Mouse (Mus musculus) heart, embryonic 10.5 days (tissue): Measurements from ENCODE around the gene Ffar1. TPM values are rescaled to one million over a fixed set of nuclear protein-coding genes. Genes with fewer than 3 reads are reported as not detected.

Experiments used
- DNase-seq: peaks from one replicate; pipeline ENCODE4 v3.0.0-alpha.2; 2017; ENCODE audit warnings: low spot score
- H3K27ac ChIP-seq: fragments of 300-500 bp; sonication (generic); 2 replicates; pipeline ENCODE4 v1.5.1; 2016; ENCODE audit warnings: mild to moderate bottlenecking
- H3K27me3 ChIP-seq: fragments of 300-500 bp; sonication (generic); 2 replicates; pipeline ENCODE4 v1.6.1; 2016; ENCODE audit warnings: mild to moderate bottlenecking; ENCODE audit not compliant: poor library complexity, insufficient read depth, severe bottlenecking
- H3K36me3 ChIP-seq: fragments of 300-500 bp; sonication (generic); 2 replicates; pipeline ENCODE4 v1.6.1; 2016; ENCODE audit warnings: mild to moderate bottlenecking, moderate library complexity
- H3K4me1 ChIP-seq: fragments of 300-500 bp; sonication (generic); 2 replicates; pipeline ENCODE4 v1.6.1; 2016; ENCODE audit warnings: mild to moderate bottlenecking
- H3K4me3 ChIP-seq: fragments of 300-500 bp; sonication (generic); 2 replicates; pipeline ENCODE4 v1.5.1; 2016; ENCODE audit warnings: mild to moderate bottlenecking, moderate library complexity
- H3K9me3 ChIP-seq: fragments of 300-500 bp; sonication (generic); 2 replicates; pipeline ENCODE4 v1.6.1; 2016; ENCODE audit warnings: mild to moderate bottlenecking, moderate library complexity
- WGBS: fragments of 180-500 bp; shearing (Covaris S2); methylation state at CpG from one replicate; pipeline ENCODE4 v1.1.7; 2016; 5-methylcytosine and 5-hydroxymethylcytosine counted together
- polyA plus RNA-seq: library from polyadenylated mRNA; unstranded; fragments of >200 nt; fragmentation: Nextera tagmentation; extraction: Ambion mirVana; gene quantifications from 2 replicates; pipeline ENCODE4 v1.2.1, GENCODE M21; 2016

Ffar1 gene
- polyA plus RNA-seq: not detected in 2 replicates

DNA sequence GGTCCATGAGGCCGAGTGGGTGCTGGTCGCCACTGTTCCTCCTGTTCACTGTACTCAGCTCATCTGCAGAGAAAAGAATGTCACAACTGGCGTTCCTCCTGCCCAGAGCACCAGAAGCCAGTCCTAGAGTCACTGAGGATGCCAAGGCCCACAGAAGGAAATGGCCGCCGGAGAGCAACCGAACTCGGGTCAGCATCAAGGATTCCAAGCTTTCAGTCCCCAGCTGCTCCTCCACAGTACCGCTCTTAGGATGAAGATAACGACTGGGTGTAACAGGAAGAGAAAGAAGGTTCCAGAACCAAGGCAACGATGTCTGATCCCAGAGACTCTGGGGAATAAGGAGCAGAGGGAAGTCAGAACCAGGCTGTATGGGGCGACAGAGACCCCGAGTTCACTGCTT is at the start of gene Ffar1:
Gene Ffar1 (minus strand): TSS at position 101 of the 400 bp plus-strand sequence.
- 83% methylated on average over 12 of the region's 12 CpGs for WGBS
- Histone ChIP-seq H3K4me1 (peaks cover 8% of the 10 kb centered on the region), H3K9me3 (no peaks in the 10 kb centered on the region), H3K27me3 (peaks cover 62% of the 10 kb centered on the region), H3K4me3 (no peak within 1 kb of the TSS), H3K36me3 (no peaks in the 10 kb centered on the region), H3K27ac (no peak within 1 kb of the TSS; the same call in 1 of the 2 replicates)
- DNase-seq: no peak

DNA sequence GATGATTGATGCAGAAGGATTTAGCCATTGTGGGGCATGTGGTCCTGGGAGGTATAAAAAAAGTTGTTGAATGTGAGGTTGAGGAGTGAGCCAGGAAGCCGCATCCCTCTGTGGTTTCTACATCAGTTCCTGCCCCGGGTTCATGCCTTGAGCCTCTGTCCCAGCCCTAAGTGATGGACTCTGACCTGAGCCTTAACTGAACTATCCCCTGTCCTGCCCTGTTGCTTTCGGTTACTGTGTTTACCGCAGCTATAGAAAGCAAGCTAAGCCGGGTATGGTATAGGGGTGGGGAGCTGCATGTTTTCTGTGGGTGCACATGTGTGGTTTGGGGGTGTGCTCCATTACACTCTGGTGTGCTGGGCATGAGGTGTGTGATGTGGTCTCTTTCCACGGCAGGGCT is 48.4 kb upstream of the Ffar1 start:
- no peak overlapping the region for H3K4me3 ChIP-seq
- no peaks in the 10 kb centered on the region for H3K36me3 ChIP-seq
- no peak for DNase-seq
- 73% methylated on average over 6 of the region's 6 CpGs for WGBS
- H3K27ac ChIP-seq: no peak overlapping the region
- H3K27me3 ChIP-seq: peaks cover 39% of the 10 kb centered on the region
- H3K9me3 ChIP-seq: no peaks in the 10 kb centered on the region
- H3K4me1 ChIP-seq: peaks cover 11% of the 10 kb centered on the region

DNA sequence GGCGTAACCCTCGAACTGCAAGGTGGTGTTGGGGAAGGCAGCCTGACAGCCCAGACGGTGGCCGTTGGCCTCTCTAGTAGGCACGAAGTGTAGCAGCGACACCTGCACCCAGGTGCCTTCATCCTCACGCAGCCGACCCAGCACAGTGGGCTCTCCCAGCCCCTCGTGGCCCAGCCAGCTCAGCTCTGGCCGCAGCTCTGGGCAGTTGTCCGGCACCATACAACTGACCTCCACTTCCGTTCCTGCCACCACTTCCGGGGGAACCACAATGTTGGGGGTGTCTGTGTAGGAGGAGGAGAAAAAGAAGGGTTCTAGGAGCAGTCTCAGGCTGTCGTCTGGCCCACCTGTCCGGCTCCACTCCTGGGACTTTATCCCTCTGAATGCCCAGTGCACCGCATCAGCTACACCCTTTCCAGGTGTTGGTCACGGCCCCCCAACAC is 47.6 kb upstream of the Ffar1 start:
- peaks cover 33% of the 10 kb centered on the region for H3K27me3 ChIP-seq
- H3K27ac ChIP-seq: no peak overlapping the region
- WGBS: 19% methylated on average over 15 of the region's 17 CpGs
- no peak for DNase-seq
- no peaks in the 10 kb centered on the region for H3K9me3 ChIP-seq
- H3K4me3 ChIP-seq: peak overlapping the region; percentile 45
- H3K4me1 ChIP-seq: peaks cover 11% of the 10 kb centered on the region
- H3K36me3 ChIP-seq: no peaks in the 10 kb centered on the region

DNA sequence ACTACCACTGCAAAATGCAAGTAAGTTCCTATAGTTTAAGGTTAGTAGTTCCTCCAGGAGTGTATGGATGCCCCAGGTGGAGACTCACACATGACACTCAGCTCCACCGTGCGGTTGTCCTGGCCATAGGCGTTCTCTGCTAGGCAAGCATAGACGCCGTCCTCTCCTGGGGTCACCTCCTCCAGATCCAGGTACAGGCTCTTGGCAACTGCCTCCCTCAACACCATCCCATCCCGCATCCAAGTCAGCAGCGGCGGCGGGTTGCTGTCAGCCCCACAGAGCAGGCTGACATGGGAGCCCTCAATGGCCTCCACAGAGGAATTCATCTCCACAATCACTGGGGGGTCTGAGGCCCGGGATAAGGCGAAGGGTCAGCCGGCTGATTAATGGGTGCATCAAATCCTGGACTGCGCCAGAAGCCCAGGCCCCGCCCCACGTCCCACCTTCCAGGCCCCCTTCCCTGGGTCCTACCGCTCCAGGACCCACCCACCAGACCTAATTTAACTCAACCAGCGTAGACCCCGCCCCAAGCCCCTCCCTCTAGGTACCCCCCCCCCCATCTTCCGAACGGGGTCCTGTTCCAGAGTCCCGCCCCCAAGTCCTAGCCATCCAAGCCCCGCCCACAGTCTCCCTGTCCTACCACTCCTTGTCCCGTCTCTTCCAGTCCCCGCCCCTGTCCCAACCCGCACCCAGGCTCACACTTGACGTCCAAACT is 47.1 kb upstream of the Ffar1 start:
- H3K9me3 ChIP-seq: no peaks in the 10 kb centered on the region
- H3K27me3 ChIP-seq: peaks cover 33% of the 10 kb centered on the region
- H3K4me1 ChIP-seq: peaks cover 11% of the 10 kb centered on the region
- H3K4me3 ChIP-seq: peak overlapping the region; percentile 45
- H3K27ac ChIP-seq: no peak overlapping the region
- no peak for DNase-seq
- 4% methylated on average over 26 of the region's 26 CpGs for WGBS
- no peaks in the 10 kb centered on the region for H3K36me3 ChIP-seq

DNA sequence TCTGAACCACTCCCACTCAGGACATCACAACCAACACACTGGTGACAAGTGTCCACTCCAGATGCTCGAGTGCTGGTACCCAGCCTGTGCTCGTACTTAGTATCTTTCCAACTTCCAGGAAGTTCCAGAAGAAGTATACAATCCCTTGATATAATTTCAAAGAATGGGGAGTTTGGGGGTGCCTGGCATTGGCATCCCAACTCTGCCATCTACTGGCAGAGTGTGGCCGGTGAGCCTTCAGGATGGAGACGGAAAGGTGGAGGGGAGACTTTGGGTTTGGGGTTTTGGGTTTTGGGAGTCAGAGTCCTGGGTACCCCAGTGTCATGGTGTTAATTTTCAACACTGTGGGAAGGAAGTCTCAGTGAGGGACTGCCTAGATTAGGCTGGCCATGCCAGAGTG is 42.7 kb upstream of the Ffar1 start:
- no peak overlapping the region for H3K4me3 ChIP-seq
- H3K36me3 ChIP-seq: no peaks in the 10 kb centered on the region
- H3K27me3 ChIP-seq: peaks cover 36% of the 10 kb centered on the region
- no peaks in the 10 kb centered on the region for H3K9me3 ChIP-seq
- WGBS: 51% methylated on average over 4 of the region's 4 CpGs
- DNase-seq: no peak
- H3K27ac ChIP-seq: no peak overlapping the region
- H3K4me1 ChIP-seq: peaks cover 15% of the 10 kb centered on the region

DNA sequence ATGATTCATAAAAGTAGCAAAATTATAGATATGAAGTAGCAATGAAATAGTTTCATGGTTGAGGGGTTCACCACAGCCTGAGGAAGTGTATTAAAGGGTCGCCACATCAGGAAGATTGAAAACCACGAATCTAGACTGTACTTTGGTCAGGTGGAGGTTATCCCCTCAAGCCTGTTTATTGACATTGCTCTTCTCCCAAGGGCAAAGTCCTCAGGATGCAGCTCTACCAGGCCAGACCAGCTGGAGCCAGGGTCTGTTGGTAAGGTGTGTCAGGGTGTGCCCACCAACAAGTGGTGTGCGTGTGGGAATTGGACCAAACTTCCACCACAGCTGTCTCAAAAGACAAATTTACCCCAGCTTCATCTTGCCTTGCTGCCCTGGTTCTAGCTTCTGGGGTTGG is 33.9 kb upstream of the Ffar1 start:
- no peak for DNase-seq
- no peaks in the 10 kb centered on the region for H3K36me3 ChIP-seq
- H3K27ac ChIP-seq: no peak overlapping the region
- 91% methylated on average over 3 of the region's 3 CpGs for WGBS
- H3K9me3 ChIP-seq: no peaks in the 10 kb centered on the region
- H3K4me1 ChIP-seq: peaks cover 10% of the 10 kb centered on the region
- H3K4me3 ChIP-seq: no peak overlapping the region
- H3K27me3 ChIP-seq: peaks cover 6% of the 10 kb centered on the region; the same call in 1 of the 2 replicates

DNA sequence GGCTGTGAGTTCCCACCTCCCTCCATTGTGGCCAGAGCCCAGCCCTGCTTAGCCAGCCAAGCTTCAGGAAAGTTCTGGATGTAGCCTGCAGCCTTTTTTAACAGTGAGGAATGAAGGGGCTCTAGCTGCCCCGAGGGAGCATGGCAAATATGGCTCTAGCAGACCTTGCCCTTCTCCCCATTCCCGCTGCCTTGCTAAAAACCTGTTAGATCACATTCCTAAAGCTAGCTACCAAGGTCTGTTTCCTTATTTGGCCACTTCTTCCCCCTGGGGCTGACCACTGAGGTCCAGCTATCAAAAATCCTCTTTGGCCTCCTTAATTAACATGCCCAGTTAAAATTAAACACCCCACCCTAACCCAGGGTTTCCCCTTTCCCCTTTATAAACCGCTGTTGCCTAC is 31.2 kb upstream of the Ffar1 start:
- H3K27me3 ChIP-seq: no peaks in the 10 kb centered on the region

DNA sequence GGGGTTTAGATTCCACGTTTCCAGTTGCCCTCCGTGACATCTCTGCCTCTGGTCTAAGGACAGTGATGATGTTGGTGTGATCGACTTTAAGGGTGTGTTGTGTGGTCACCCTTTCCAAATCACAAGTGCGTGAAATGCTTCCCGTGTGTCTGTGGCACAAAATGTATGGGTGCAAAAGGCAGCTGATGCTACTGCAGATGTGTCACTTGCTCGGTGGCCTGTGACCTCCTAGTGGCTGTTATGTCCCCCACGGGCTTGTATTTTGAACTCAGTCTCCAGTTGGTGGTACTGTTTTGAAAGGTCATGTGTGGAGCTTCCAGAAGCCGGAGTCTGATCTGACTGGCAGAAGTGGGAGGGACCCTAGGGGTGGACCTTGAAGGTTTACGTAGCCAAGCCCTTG is 30.4 kb upstream of the Ffar1 start:
- no peak for DNase-seq
- Histone ChIP-seq H3K36me3 (no peaks in the 10 kb centered on the region), H3K27me3 (no peaks in the 10 kb centered on the region), H3K9me3 (no peaks in the 10 kb centered on the region), H3K27ac (no peak overlapping the region), H3K4me1 (peaks cover 5% of the 10 kb centered on the region; the same call in 1 of the 2 replicates), H3K4me3 (no peak overlapping the region)
- WGBS: 81% methylated on average over 9 of the region's 9 CpGs

More for the DNA sequence above, 31.2 kb upstream of the Ffar1 start:
- 51% methylated on average over 3 of the region's 3 CpGs for WGBS
- Histone ChIP-seq H3K4me1 (peaks cover 5% of the 10 kb centered on the region; the same call in 1 of the 2 replicates), H3K4me3 (no peak overlapping the region), H3K9me3 (no peaks in the 10 kb centered on the region), H3K36me3 (no peaks in the 10 kb centered on the region), H3K27ac (no peak overlapping the region)
- no peak for DNase-seq

DNA sequence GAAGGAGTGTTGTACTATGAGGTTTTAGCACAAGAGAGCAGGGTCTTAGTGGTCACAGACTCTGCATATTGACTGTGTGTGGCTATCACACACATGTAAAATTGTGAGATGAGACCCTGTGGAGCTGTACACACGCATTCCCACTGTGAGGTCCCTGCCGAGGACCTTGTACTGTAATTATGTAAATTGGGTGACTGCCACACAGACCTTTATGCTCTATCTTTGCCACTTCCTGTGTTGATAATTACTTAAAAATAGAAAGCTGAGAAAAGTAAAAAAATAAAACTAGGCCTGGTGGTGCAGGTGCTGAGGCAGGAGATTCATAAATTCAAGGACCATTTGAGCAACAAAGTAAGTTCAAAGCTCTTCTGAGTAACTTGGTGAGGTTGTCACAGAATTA is 29.3 kb upstream of the Ffar1 start:
- no peaks in the 10 kb centered on the region for H3K36me3 ChIP-seq
- peaks cover 5% of the 10 kb centered on the region; the same call in 1 of the 2 replicates for H3K4me1 ChIP-seq
- no peak overlapping the region for H3K4me3 ChIP-seq
- no peaks in the 10 kb centered on the region for H3K27me3 ChIP-seq
- 53% methylated on average over 2 of the region's 2 CpGs for WGBS
- no peak overlapping the region for H3K27ac ChIP-seq
- no peaks in the 10 kb centered on the region for H3K9me3 ChIP-seq
- DNase-seq: no peak

DNA sequence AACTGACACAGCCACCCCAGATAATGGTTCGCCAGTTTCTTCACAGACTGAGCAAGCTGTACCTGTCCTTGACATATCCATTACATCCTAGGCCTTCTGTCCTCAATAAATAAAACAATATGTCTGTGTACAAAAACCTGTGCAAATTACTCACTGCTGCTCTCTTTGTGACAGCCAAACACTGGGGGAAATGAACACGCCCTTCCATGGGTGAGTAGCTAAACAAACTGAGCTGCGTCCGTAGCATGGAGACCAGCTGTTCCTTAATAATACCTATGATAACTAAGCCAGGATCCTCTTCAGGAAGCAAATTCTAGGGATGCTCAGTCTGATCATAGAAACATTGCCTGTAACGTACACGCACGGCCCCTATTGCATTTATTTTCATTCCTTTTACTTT is 27.4 kb upstream of the Ffar1 start:
- DNase-seq: no peak
- peaks cover 5% of the 10 kb centered on the region; the same call in 1 of the 2 replicates for H3K4me1 ChIP-seq
- H3K27me3 ChIP-seq: no peaks in the 10 kb centered on the region
- 79% methylated on average over 7 of the region's 7 CpGs for WGBS
- H3K36me3 ChIP-seq: no peaks in the 10 kb centered on the region
- no peaks in the 10 kb centered on the region for H3K9me3 ChIP-seq
- no peak overlapping the region for H3K27ac ChIP-seq
- no peak overlapping the region for H3K4me3 ChIP-seq

DNA sequence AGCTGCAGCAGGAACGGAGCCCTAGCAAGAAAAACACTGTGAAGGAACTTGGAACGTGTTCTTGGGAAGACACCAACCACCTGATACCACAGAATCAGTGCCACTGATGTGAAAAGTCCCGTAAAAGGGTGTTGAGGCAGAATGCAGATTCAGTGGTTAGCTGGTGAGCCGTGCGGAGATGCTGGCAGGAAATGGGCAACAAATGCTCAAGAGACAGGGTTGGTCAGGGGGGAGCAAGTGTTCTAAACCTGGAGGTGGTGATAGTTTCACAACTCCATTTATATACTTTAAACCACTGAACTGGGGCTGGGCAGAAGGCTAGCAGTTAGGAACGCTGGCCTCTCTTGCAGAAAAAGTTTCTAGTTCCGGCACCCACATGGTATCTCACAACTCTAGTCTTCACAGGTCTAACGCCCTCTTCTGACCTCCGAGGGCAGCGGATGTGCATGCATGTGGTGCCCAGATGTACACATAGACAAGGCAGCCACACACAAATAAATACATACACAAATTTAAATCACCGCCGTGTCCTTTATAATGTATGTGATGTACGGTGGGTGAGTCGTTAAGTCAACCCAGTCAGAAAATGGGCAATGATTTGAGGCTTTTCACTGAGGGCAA is 26.3 kb upstream of the Ffar1 start:
- Histone ChIP-seq H3K27me3 (no peaks in the 10 kb centered on the region), H3K27ac (no peak overlapping the region), H3K4me3 (no peak overlapping the region), H3K4me1 (peaks cover 5% of the 10 kb centered on the region; the same call in 1 of the 2 replicates), H3K36me3 (no peaks in the 10 kb centered on the region), H3K9me3 (no peaks in the 10 kb centered on the region)
- no peak for DNase-seq
- WGBS: 80% methylated on average over 14 of the region's 14 CpGs

DNA sequence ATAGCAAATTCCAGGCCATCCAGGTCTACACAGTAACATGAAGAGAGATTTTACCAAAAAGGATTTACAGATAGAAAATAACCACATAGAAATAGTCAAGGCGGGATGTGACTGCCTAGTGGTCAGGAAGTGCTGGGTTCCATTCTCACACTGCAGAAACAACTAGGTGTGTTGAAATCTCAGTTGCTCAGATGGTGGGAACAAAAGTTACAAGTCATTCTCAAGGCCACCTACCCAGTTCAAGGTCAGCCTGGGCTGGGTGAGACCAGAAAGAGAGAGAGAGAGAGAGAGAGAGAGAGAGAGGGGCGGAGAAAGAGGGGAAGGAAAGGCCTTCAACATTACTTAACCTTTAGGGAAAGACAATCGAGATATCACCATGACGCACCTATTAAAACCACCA is 25.5 kb upstream of the Ffar1 start:
- Histone ChIP-seq H3K9me3 (no peaks in the 10 kb centered on the region), H3K27ac (no peak overlapping the region), H3K27me3 (no peaks in the 10 kb centered on the region), H3K4me3 (no peak overlapping the region), H3K36me3 (no peaks in the 10 kb centered on the region), H3K4me1 (no peaks in the 10 kb centered on the region)
- no peak for DNase-seq
- WGBS: 74% methylated on average over 4 of the region's 4 CpGs

DNA sequence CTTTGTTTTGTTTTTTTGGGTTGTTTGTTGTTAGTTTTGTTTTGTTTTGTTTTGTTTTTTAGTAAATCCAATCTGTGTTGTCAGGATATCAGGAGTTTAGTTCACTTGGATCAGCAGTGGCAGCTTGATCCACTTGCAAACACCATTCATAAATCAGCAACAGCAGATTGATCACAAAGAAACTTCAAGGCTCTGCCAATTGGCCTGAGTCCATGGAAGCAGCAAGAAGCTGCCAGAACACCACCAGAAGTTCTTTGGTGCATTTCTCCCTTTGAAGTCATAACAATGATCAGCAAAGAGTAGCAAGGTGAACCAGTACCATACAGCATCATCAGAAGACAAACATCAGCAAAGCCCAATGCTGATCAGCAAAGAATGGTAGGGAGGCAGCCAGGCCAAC is 22.7 kb upstream of the Ffar1 start:
- no peaks in the 10 kb centered on the region for H3K27me3 ChIP-seq
- no peaks in the 10 kb centered on the region for H3K9me3 ChIP-seq
- H3K27ac ChIP-seq: no peak overlapping the region
- H3K4me1 ChIP-seq: peaks cover 3% of the 10 kb centered on the region; the same call in 1 of the 2 replicates
- H3K36me3 ChIP-seq: no peaks in the 10 kb centered on the region
- DNase-seq: no peak
- no peak overlapping the region for H3K4me3 ChIP-seq
